Mouse (Mus musculus) yolk sac, embryonic 10.5 days (tissue): ENCODE measurements around the gene Wdr44.
"Not testable (repeated sequence)": the region's sequence is repeated elsewhere in the genome, so short reads cannot be mapped to it uniquely, and the experiment has no call there.

Experiments
- DNase-seq: peaks from one replicate; pipeline ENCODE4 v3.0.0-alpha.2; 2017; ENCODE audit warnings: low spot score

Wdr44 gene

DNA sequence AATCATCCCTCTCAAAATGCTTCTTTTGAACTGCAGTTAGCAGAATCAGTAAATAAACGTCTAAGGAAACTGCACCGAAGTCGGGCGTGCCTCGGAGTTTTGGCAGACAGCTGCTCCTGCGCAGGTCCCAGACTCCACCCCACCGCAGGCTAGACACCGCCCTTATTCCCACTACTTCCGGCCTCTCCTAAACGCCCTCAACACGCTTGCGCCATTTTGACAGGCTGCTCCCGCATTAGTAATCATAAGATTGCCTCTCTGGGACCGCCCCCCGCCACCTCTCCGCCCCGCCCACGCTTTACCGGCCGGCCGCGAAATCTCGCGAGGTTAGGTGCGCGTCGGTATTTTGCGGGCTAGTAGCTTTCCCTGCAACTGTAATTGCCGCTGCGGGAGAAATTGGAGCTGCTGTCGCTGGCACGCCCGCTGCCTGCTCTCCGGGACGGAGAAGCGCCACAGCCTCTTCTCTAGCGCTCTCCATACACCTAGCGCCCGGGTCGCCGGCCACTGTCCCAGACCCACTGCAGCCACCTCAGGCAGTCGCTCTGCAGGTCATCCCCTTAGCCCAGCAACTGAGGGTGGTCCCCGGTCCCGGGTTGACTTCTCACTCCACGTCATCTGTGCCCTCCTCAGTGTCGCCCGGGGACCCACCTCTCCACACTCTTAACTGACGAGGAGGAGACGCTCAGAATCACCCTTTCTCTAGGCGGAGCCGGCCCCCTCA, at the start of gene Wdr44:
TSS of gene Wdr44 (plus strand) at position 330 of the 721 bp plus-strand sequence.
- DNase-seq = peak; percentile 91

- DNase-seq = no peak
These were observed 44.5 kb upstream of the Wdr44 start for GRCm38 (mm10) chrX:23648371-23648770.

GRCm38 (mm10) chrX:23662216-23662615, 30.6 kb upstream of the Wdr44 start:
- DNase-seq = no peak

- DNase-seq = no peak
These were observed 19.7 kb upstream of the Wdr44 start for GRCm38 (mm10) chrX:23673193-23673592.

DNA sequence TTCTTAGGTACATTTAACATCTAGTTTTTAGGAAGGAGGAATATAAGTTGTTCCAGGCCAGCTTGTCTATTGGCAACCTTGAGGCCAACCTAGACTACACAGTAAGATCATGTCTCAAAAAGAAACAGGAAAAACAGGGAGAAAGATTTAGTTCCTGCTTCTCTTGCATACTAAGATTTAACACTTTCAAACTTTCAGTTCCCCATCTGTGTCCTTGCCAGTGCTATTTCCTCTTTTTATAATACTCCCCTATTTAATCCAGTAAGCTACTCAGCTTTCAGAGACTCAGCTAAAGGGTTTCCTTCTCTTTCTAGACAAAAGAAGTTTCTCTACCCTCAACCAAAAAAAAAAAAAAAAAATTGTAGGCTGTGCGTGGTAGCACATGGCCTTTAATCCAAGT, 17.4 kb upstream of the Wdr44 start:
- DNase-seq = no peak

GRCm38 (mm10) chrX:23676583-23676982, 16.3 kb upstream of the Wdr44 start:
- no peak for DNase-seq

DNA sequence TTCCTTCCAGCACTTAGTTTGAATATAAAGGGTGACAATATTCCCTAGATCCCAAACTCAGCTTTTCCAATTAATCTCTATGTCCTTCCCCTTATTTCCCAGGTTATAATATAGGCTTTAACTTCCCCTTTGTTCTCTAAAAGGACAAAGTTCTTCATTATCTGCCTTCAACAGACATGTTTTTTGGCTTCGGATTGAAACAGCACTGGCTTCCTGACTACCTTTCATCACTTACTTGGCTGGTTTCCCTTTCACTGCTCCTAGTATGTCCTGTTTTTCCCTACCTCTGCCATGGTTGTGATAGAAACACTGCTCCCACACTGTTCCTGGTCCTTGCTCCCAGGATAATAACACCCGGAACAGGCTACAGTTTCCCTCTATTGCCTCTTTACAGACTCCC, 15.3 kb upstream of the Wdr44 start:
- DNase-seq = no peak

GRCm38 (mm10) chrX:23692336-23692721, 522 bp upstream of the Wdr44 start:
- DNase-seq = peak; percentile 1

DNA sequence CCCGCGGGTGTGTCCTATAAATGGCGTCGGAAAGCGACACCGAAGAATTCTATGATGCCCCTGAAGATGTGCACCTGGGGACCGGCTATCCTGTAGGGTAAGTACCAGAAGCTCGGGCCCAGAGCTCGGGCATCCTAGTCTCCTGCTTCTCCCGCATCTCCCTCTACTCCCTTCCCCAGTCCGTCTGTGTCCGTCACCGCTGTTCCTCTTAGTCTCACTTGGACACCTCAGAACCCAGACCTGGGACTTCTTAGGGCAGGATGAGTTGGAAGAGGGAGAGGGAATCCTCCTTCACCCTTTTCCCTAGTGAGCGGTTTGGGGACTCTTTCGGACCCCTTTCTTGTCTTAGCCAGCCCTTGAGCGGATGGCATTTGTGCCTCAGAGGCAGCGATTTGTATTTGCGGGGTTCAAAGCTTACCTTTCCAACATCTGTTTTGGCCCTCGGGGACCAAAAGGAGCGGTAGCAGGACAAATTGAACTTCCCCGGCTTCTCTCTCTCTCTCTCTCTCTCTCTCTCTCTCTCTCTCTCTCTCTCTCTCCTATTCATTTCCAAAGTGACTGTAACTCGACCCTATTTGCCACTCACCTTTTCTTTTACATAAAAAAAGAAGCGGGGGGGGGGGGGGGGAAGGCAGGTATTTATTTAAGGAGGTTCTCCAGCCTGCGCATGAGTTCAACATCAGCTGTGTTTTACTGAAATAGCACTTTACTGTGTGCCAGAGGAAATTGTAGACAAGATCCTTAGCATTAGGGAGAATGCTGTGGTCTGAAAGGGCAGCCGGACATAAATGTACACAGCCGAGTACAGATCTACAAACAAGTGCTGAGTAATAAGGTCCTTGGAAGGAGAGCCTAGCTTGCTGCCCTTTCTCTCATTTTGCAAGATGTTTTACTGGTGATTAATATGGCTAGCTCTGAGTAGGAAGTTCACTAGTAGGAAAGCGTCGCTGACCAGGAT, 871 bp downstream of the Wdr44 start:
- no peak for DNase-seq

DNA sequence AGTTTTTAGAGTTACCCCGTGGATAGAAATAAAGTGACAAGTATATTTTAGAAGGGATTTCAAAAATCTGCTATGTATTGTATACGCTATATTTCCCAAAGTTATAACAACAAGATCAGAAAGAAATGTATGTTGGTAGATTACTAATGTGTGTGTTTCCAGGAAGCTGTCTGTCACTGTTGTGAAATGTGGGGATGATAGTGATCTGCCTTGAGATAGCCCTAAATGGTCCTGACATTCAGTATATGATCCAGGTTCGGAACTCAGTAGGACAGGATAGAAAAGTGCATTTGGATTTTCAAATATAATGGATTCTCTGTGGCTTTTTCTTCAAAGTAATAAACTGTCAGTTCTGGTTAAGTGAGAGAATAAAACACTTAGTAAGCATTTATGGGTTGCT, 1.7 kb downstream of the Wdr44 start:
- DNase-seq = no peak

DNA sequence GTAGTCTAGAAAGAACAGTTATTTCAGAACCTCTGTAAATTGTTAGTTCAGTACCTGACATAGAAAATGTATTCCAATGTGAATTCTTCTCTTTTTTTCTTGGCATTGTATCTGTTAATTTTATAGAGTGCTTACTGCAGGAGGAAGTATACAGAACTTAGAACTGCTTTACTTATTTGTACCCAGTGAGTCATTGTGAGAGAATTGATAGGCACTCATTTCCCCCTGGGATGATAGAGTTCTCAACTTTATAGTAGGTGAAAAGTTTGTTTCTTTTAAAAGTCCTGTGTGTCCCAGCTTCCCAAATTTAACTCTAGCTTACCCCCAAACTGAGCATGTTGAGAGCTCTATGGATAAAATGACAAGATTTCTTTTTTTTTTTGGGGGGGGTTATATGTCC, 2.3 kb downstream of the Wdr44 start:
- no peak for DNase-seq

GRCm38 (mm10) chrX:23697346-23697745, 4.5 kb downstream of the Wdr44 start:
- no peak for DNase-seq

- no peak for DNase-seq
These were observed 6.2 kb downstream of the Wdr44 start for GRCm38 (mm10) chrX:23699023-23699422.

DNA sequence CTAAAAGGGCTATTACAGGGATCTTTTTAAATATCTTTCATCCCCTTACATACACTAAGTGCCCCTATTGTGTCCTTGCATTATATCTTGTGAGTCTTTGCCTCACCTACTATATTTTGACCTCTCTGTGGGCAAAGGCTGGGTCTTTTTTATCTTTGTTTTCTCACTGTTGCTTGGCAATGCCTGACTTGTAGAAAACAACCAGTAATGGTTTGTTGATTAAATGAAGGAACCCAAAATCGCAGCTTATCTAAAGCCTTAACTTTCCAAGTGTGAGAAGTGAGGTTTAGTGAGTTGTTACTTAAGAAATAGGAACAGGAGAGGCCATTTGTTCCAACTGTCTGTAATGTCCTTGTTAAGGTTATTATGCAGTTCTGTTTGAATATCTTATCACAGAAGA, 24.4 kb downstream of the Wdr44 start:
- DNase-seq = no peak

DNA sequence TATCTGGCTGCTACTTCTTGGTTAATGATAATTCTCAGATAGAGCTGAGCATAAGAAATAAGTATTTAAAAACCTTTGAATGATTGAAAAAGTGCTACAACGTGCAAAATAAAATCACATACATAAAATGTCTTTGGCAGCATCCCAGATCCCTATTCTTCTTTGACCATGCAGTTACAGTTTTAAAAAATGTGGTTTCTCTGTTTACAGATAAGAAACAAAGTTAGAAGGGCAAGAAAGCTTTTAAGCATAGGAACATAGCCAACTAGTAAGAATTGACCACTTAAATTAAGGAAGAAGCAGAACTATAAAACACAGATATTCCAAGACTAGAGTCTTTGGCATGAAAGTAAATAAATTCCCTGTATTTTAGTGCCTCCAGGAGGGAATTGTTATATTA, 34.6 kb downstream of the Wdr44 start:
- DNase-seq = no peak

GRCm38 (mm10) chrX:23754671-23755070, 61.8 kb downstream of the Wdr44 start:
- no peak for DNase-seq

DNA sequence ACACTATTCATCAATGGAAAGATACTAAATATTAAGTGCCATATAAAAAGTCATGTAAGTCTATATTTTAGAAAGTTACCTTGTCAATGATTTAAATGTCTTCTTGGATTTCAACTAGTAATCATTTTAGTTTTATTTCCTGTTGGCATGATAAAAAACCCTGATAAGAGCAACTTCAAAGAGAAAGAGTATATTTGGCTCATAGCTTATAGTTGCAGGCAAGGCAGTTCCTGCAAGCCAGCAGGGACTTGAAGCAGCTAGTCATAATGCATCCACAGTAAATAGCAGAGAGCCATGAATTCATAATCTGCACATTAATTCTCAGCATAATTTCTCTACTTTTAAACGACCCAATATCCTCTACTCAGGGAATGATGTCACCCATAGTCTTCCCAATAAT, 75.0 kb downstream of the Wdr44 start:
- no peak for DNase-seq

DNA sequence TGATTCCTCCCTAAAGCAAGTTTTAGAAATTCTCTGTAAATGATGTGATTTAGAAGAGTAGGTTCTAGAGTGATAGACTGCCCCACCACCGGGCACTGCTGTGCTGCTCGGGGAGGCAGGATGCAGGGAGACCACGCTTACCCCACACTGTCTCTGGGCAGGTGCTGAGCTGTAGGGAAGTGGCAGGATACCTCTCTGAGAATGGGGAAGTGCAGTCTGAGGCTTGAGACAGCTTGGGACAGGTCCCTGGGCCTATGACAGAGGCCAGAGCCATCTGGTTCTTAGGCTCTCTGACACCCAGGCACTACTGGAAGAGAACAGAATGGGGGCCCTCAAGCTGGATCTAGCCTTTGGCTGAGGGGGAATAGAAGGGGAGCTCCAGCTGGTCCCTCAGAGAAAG, 114.3 kb downstream of the Wdr44 start:
- no peak for DNase-seq

DNA sequence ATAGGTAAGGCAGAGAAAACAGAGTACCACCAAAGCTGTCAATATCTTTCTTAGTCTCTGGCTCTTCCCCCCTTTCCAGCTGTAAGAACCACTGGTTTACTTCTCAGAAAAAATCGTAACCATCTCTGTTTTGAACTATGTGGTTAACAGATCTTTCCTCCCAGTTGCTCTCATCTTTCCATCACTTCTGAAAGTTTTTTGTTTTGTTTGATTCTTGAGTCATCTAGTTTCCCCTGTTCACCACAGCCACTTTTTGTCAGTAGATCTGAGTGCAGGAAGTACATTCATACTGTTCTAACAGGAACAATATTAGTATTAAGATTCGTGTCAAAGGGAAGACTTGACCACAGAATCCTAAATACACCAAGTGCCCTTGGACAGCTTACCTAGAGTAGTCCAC, 117.5 kb downstream of the Wdr44 start:
- DNase-seq = no peak

- DNase-seq = not testable (repeated sequence)
These were observed 120.4 kb downstream of the Wdr44 start for GRCm38 (mm10) chrX:23813287-23813686.

GRCm38 (mm10) chrX:23822885-23823284, 130.0 kb downstream of the Wdr44 start:
- not testable (repeated sequence) for DNase-seq

DNA sequence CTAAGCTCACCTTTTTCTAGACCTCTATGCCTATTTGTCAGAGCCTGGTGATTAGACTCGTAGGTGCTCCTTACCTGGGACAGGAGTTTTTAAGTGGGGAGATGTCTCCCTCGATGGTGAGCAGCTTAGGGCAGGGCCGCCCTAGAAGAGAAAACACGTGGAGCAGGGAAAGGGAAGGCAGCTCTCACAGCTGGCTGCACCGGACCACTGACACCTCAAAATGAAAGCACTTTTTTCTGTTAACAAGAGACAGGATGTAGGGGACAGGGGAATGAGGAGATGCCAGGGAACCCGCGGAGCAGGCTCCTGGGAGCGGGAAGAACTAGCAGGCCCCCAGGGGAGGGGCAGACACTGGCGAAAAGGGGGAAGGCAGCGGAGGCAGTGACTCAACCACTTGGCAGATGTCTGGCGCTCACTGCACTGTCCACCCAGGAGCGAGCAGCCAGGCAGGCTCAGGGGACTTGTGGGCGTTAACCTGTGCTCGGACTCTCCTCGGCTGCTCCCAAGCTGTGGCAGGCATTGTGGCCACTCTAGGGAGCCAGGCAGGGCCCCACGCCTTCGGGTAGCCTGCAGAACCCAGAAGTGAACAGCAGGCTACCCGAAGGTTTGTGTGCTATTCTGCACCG, 130.7 kb downstream of the Wdr44 start:
- no peak for DNase-seq

- not testable (repeated sequence) for DNase-seq
These were observed 140.9 kb downstream of the Wdr44 start for GRCm38 (mm10) chrX:23833784-23834183.
